Mouse (Mus musculus) G1E (cell line): ENCODE data around the gene Map3k5.

Experiments
- CTCF ChIP-seq: IDR thresholded peaks from 2 replicates; pipeline ENCODE4 v1.5.1; 2012; ENCODE audit warnings: low read depth, low read length, inconsistent platforms, mixed read lengths
- POLR2AphosphoS5 ChIP-seq: IDR thresholded peaks from 2 replicates; pipeline ENCODE4 v1.6.1; 2012; ENCODE audit warnings: low read depth, low read length, inconsistent platforms; ENCODE audit not compliant: insufficient replicate concordance

GRCm38 (mm10) chr10:20155401-20155800 is 221.1 kb downstream of the Map3k5 start:
- TF ChIP-seq CTCF (no peak), POLR2AphosphoS5 (no peak)
